ENCODE assay signal across 8 mouse cellular contexts in the genomic region with DNA sequence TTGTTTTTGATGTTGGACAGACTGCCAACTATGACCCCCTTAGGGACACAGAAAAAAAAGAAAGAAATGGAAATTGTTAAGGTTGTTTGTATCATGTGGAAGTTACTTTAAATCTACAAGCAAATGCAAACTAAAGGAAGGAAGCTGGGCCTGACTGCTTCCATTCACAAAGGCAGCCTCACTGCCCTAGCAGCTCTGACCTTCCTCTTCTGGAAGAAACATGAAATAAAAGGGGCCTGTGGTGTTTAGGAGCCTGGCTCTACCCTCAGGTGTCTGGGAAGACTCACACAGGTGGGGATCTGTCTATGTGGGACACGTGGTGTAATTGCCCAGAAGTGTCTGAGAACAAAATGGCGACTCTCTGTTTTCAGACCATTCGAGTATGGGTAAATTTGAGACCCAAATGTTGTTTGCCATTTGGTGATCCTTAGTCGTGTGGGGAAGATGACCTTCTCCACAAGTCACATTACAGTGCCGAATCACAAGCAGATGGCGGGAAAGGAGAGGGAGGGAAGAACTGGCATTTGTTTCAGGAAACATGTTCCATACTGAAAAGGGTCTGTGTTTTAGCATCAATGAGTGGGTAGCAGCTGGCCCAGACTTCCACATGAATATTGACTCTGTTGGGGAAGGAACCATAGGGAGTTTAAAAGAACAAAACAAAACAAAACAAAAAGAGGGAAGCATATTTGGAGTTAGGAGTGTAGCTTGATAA. TPM values are rescaled to one million over a fixed set of nuclear protein-coding genes. Genes with fewer than 3 reads are reported as not detected.
A peak's percentile ranks its signal among the peaks of the same experiment; 100 is the strongest.
DNase-seq lines count a peak whose midpoint lies in the region; ATAC-seq lines count a peak whose summit lies in the region.
"Had no signal": no experiment of that assay in that cellular context is flagged by ENCODE, and none has a peak within 500 bp of the region (broad histone marks: within the 10 kb centered on the region; RNA-seq: fewer than 3 reads in every experiment).

No protein-coding gene starts in this region.

- H3K4me1 ChIP-seq in kidney, embryonic 16.5 days (ENCODE audit: insufficient read depth, low read length), result peaks cover 37% of the 10 kb centered on the region
- H3K4me1 ChIP-seq in embryonic facial prominence, embryonic 15.5 days, result peaks cover 51% of the 10 kb centered on the region
- 0 out of 2 replicates have a peak, but pooled peaks cover 3% of the 10 kb centered on the region for H3K4me1 ChIP-seq in liver, embryonic 15.5 days (replicated peaks)

- H3K27me3 ChIP-seq in kidney, embryonic 16.5 days (ENCODE audit: insufficient read depth, low read length), result no peaks in the 10 kb centered on the region
- H3K27me3 ChIP-seq in embryonic facial prominence, embryonic 15.5 days, result no peaks in the 10 kb centered on the region
- no peaks in the 10 kb centered on the region for H3K27me3 ChIP-seq in liver, embryonic 15.5 days
- H3K27me3 ChIP-seq: neural tube, embryonic 12.5 days had no signal

- 38% methylated on average over 6 of the region's 6 CpGs for WGBS in kidney, embryonic 16.5 days
- 32% methylated on average over 6 of the region's 6 CpGs for WGBS in embryonic facial prominence, embryonic 15.5 days
- WGBS in liver, embryonic 15.5 days (ENCODE audit: insufficient replicate concordance), result 55% methylated on average over 6 of the region's 6 CpGs

- no peak overlapping the region for H3K4me2 ChIP-seq in kidney, embryonic 16.5 days (replicated peaks; ENCODE audit: low read depth, low read length)
- 0 out of 2 replicates have a peak overlapping the region, but pooled peaks have one; percentile 8 for H3K4me2 ChIP-seq in embryonic facial prominence, embryonic 15.5 days (replicated peaks)
- no peak overlapping the region for H3K4me2 ChIP-seq in liver, embryonic 15.5 days
- H3K4me2 ChIP-seq: neural tube, embryonic 12.5 days had no signal

- no peak overlapping the region for H3K4me3 ChIP-seq in kidney, embryonic 16.5 days (ENCODE audit: low read length)
- no peak overlapping the region for H3K4me3 ChIP-seq in embryonic facial prominence, embryonic 15.5 days (replicated peaks)
- no peak overlapping the region for H3K4me3 ChIP-seq in liver, embryonic 15.5 days (replicated peaks)
- H3K4me3 ChIP-seq: neural tube, embryonic 12.5 days had no signal

- no peak overlapping the region for H3K9ac ChIP-seq in kidney, embryonic 16.5 days (replicated peaks; ENCODE audit: low read length)
- H3K9ac ChIP-seq in embryonic facial prominence, embryonic 15.5 days, result no peak overlapping the region
- H3K9ac ChIP-seq in liver, embryonic 15.5 days, result no peak overlapping the region
- H3K9ac ChIP-seq: neural tube, embryonic 12.5 days had no signal

- peaks cover 12% of the 10 kb centered on the region for H3K36me3 ChIP-seq in kidney, embryonic 16.5 days (ENCODE audit: insufficient read depth, low read length)
- peaks cover 25% of the 10 kb centered on the region; the same call in 1 of the 2 replicates for H3K36me3 ChIP-seq in embryonic facial prominence, embryonic 15.5 days
- H3K36me3 ChIP-seq in liver, embryonic 15.5 days (replicated peaks), result no peaks in the 10 kb centered on the region; the same call in 1 of the 2 replicates

- no peak for DNase-seq in kidney, adult 18-20 months
- no peak for DNase-seq in Muller cell, postnatal 12 days (ENCODE audit: inconsistent ontology term)
- DNase-seq in left cerebral cortex, adult 18-20 months (ENCODE audit: low spot score in 2 of 2), result no peak

- no peaks in the 10 kb centered on the region for H3K9me3 ChIP-seq in kidney, embryonic 16.5 days (ENCODE audit: low read length)
- no peaks in the 10 kb centered on the region for H3K9me3 ChIP-seq in embryonic facial prominence, embryonic 15.5 days (replicated peaks)
- no peaks in the 10 kb centered on the region for H3K9me3 ChIP-seq in liver, embryonic 15.5 days (replicated peaks)
- H3K9me3 ChIP-seq: neural tube, embryonic 12.5 days had no signal

- no peak for ATAC-seq in kidney, embryonic 16.5 days (ENCODE audit: low FRiP score, low TSS enrichment)
- ATAC-seq in common myeloid progenitor, adult 5-6 weeks (replicated peaks; ENCODE audit: low read depth, poor library complexity, severe bottlenecking), result peak; percentile 39
- no peak for ATAC-seq in embryonic facial prominence, embryonic 15.5 days (ENCODE audit: insufficient number of reproducible peaks, low FRiP score, low TSS enrichment, low read depth)
- 0 out of 2 replicates have a peak, but pooled peaks have one; percentile 23 for ATAC-seq in liver, embryonic 15.5 days (ENCODE audit: insufficient read depth)

- peak overlapping the region; percentile 80 for H3K27ac ChIP-seq in kidney, embryonic 16.5 days (ENCODE audit: low read length)
- H3K27ac ChIP-seq in embryonic facial prominence, embryonic 15.5 days (replicated peaks), result peak overlapping the region; percentile 96
- peak overlapping the region; percentile 68 for H3K27ac ChIP-seq in liver, embryonic 15.5 days (replicated peaks)
- H3K27ac ChIP-seq: neural tube, embryonic 12.5 days had no signal

RNA-seq across cellular contexts. Expression of a gene that starts 13.0 kb away (rescaled TPM):
- polyA plus RNA-seq in kidney, embryonic 16.5 days (2015; fragmentation: Nextera tagmentation; extraction: Ambion mirVana), result 170 and 177 TPM in 2 replicates
- total RNA-seq in common myeloid progenitor, adult 5-6 weeks (2017), result 69.9 and 75.7 TPM in 2 replicates
- polyA plus RNA-seq in embryonic facial prominence, embryonic 15.5 days (2015; fragmentation: Nextera tagmentation; extraction: Ambion mirVana), result 151 and 160 TPM in 2 replicates
- polyA plus RNA-seq in liver, embryonic 15.5 days (2015; fragmentation: Nextera tagmentation; extraction: Ambion mirVana), result 46.5 and 50.3 TPM in 2 replicates
- 10 to 100 TPM; 75.5 to 84.4 TPM for total RNA-seq in left cerebral cortex, adult 18-20 months (2021)

RNA-seq across cellular contexts. Expression of a gene that starts 45.7 kb away (rescaled TPM):
- 0.67 and 2.2 TPM in 2 replicates for polyA plus RNA-seq in kidney, embryonic 16.5 days (2015; fragmentation: Nextera tagmentation; extraction: Ambion mirVana)
- 0.34 TPM in 1 of 2 replicates, not detected in the other for total RNA-seq in common myeloid progenitor, adult 5-6 weeks (2017)
- polyA plus RNA-seq in embryonic facial prominence, embryonic 15.5 days (2015; fragmentation: Nextera tagmentation; extraction: Ambion mirVana), result 1.9 and 3.4 TPM in 2 replicates
- not detected in 2 replicates for polyA plus RNA-seq in liver, embryonic 15.5 days (2015; fragmentation: Nextera tagmentation; extraction: Ambion mirVana)
- 1 to 10 TPM; 3.4 to 3.6 TPM for total RNA-seq in left cerebral cortex, adult 18-20 months (2021)

RNA-seq across cellular contexts. Expression of a gene that starts 45.9 kb away (rescaled TPM):
- 27.6 and 29.7 TPM in 2 replicates for polyA plus RNA-seq in kidney, embryonic 16.5 days (2015; fragmentation: Nextera tagmentation; extraction: Ambion mirVana)
- total RNA-seq in common myeloid progenitor, adult 5-6 weeks (2017), result 56.3 and 78.7 TPM in 2 replicates
- 27.0 and 27.7 TPM in 2 replicates for polyA plus RNA-seq in embryonic facial prominence, embryonic 15.5 days (2015; fragmentation: Nextera tagmentation; extraction: Ambion mirVana)
- polyA plus RNA-seq in liver, embryonic 15.5 days (2015; fragmentation: Nextera tagmentation; extraction: Ambion mirVana), result 14.3 and 14.7 TPM in 2 replicates
- 10 to 100 TPM; 20.8 to 21.8 TPM for total RNA-seq in left cerebral cortex, adult 18-20 months (2021)

Comparison
In these comparisons a context has a peak if more than half of its experiments do, and no peak if none do; other contexts are left out.
1. ATAC-seq: peak in common myeloid progenitor, adult 5-6 weeks (single experiment) and liver, embryonic 15.5 days (single experiment); none in kidney, embryonic 16.5 days (single experiment) and embryonic facial prominence, embryonic 15.5 days (single experiment).
2. Peak in every context shown above with its lines, with median percentiles within 50 percentile points of each other: H3K27ac ChIP-seq.